Mouse (Mus musculus): Measurements from ENCODE around the gene Acp4. TPM values are rescaled to one million over a fixed set of nuclear protein-coding genes. Genes with fewer than 3 reads are reported as not detected.
"Not testable (repeated sequence)": the region's sequence is repeated elsewhere in the genome, so short reads cannot be mapped to it uniquely, and the experiment has no call there.

Acp4 gene
- total RNA-seq (2015) (not detected in 2 replicates), total RNA-seq (2017) (not detected in 2 replicates)

- no peak for ATAC-seq (ENCODE audit: poor library complexity, severe bottlenecking)
Measured at GRCm38 (mm10) chr7:44257278-44257677, at the start of gene Acp4. Gene Acp4, minus strand, starts transcription at chr7:44257378.

DNA sequence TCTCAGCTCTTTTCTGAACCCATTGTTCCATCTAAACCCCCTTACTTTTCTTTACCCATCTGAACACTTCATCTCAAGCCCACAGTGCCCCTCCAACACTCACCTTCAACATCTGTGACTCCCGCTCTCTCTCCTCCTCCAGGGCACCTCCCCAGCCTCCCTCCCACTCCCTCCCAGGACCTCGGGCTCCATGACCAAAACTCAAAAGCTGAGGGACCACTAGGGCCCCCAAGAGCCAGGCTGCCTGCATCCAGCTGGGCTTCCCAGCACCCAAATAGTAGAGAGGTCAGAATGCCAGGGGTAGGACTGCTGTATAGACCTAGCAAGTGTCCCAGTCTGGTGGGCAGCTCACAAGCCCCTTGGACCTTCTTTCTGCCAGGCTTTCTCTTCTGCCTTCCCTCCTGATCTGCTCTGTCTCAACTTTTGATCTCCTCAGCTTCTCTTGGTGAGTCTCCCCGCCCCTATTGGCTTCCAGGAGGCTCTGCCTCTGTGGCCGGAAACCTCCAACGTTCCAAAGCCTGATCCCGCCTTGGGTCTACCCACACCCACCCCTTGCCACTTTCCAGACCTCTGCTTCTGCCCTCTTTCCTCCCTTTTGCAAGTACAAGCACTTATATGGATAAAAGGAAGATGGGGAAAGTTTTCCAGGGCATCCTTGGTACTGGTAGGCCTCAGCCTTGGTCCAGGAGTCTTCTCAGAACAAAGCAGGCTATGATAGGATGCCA, 49.5 kb upstream of the Acp4 start, which contains the start of gene Clec11a:
Gene Clec11a (minus strand): TSS at position 387 of the 725 bp plus-strand sequence.
- ATAC-seq (ENCODE audit: poor library complexity, severe bottlenecking), result no peak

GRCm38 (mm10) chr7:44305686-44306085, 48.5 kb upstream of the Acp4 start:
- no peak for ATAC-seq (ENCODE audit: poor library complexity, severe bottlenecking)

DNA sequence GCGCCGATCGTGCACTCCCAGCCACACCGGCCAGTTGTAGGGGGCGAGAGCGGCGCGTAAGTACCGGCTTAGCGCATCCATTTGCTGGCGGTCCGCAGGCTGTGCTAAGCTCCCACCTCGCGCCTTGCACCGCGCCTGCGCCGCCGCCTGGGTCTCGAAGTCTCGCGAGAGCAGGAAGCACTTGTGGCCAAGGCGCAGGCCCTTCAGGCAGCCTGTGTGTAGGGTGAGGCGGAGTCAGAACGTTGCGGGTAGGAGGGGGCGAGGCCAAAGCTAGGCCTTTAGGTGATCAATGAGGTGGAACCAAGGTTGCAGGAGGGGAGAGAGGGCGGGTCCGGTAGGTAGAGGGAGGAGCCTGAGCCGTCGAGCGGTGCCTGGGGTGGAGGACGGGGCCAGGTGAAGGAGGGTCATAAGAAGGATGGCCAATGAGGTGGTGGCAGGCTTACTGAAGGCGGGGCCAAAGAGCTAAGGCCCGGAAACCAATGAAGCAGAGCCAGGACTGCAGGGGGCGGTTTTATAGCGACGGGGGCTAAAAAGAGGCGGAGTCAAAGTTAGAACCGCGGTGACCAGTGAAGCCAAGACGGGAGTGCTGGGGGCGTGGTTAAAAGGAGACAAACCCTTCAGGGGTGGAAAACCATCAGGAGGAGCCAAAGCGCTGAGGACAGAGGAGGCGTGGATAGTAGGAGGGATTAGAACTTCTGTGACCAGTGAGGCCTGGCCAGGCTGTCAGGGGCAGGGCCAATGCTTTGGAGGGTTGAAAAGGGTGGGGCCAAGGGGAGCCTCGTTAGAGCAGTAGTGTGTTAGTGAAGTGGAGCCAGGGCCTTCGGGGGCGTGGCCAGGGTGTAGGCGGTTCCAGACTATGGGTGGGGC, 47.8 kb upstream of the Acp4 start:
- peak; percentile 87 for ATAC-seq (ENCODE audit: poor library complexity, severe bottlenecking)

DNA sequence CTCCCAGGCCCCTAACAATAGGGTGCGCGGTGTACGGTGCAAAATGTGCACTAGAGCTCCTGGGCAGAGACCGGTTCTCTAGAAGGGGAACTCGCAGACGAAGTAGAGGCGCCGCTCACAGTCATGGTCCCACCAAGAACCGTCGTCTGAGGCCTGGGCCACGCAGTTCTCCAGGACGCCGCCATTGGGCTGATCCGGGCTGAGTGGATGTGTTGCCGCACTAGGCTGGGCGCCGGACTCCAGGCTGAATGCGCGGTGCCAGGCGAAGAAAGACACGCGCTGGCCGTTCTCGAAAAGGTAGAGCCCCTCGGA, 47.2 kb upstream of the Acp4 start:
- peak; percentile 14 for ATAC-seq (ENCODE audit: poor library complexity, severe bottlenecking)

GRCm38 (mm10) chr7:44303346-44304340, 46.5 kb upstream of the Acp4 start:
- no peak for ATAC-seq (ENCODE audit: poor library complexity, severe bottlenecking)

GRCm38 (mm10) chr7:44297501-44297900, 40.3 kb upstream of the Acp4 start:
- not testable (repeated sequence) for ATAC-seq (ENCODE audit: poor library complexity, severe bottlenecking)

GRCm38 (mm10) chr7:44291418-44291817, 34.2 kb upstream of the Acp4 start:
- ATAC-seq (ENCODE audit: poor library complexity, severe bottlenecking), result no peak

- ATAC-seq (ENCODE audit: poor library complexity, severe bottlenecking), result no peak
Measured at GRCm38 (mm10) chr7:44290986-44291385, 33.8 kb upstream of the Acp4 start.

- ATAC-seq (ENCODE audit: poor library complexity, severe bottlenecking), result no peak
Measured at GRCm38 (mm10) chr7:44287760-44288159, 30.6 kb upstream of the Acp4 start.

DNA sequence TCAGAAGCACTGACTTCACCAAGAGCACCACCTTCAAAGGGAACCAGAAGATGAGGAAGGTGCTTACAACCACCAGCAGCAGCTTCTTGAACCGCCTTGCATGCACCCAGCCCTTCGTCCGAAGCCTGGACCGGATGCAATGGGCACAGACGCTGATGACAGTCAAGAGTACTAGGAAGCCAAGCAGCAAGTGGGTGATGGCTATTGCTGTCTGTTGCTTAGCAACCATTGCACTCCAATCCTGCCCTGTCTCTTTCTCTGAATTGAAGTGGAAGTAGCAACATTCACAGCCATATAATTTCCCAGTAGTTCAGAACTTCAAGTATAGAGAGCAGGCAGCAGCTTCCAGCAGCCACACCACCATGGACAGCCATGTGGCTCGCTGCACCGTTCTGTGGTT, 24.4 kb upstream of the Acp4 start:
- no peak for ATAC-seq (ENCODE audit: poor library complexity, severe bottlenecking)

DNA sequence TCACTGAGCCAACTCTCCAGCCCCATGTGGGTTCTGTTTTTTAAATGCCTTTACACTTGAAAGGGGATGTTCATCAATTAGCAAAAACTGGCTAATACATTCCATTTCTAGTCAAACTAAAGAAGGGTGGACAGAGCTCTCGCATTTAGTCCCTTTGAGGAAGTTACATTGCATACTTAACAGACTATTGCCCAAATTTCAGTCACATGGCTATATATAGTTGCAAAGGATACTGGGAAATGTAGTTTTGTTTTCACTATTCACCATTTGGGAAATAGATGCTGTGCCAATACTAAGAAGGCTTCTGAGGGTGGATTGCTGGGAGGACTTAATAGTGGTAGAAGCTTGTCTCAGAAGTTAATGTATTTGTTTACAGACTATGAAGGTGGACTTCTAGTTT, 23.8 kb upstream of the Acp4 start:
- peak; percentile 95 for ATAC-seq (ENCODE audit: poor library complexity, severe bottlenecking)

- no peak for ATAC-seq (ENCODE audit: poor library complexity, severe bottlenecking)
Measured at GRCm38 (mm10) chr7:44277250-44277622, 20.1 kb upstream of the Acp4 start.

DNA sequence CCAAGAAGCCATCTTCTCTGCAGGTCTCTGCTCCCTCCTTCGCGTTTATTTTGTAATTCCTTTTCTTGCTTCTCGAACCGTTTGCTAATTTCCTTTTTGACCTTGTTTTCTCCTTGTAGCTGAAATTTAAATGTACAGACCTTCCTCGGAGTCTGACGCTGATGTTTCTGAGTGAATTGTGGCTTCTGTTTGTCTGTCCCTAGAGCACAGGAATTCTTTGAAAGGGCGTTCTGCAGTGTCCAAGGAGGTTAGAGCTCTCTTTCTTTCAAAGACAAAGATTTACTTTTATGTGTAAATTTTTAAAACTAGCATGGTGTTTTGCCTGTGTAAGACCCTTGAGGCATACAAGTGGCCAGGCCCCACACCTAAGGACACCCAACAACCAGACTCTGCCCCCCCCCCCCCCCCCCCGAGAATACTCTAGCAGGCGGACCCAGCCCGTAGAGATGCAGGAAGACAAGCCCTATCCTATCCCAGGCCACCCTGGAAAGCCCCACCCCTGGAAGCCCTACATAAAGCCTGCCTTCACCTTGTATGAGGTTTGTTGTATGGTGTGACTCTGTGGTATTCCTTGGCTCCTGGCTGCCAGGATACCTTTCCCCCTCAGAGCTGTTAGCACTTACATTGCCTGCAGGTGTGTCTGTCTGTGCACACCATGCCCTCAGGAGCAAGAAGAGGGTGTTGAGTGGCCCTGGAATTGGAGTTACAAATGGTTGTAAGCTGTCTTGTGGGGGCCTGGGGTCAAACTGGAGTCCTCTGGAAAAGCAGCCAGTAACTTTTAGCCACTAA, 19.5 kb upstream of the Acp4 start:
- no peak for ATAC-seq (ENCODE audit: poor library complexity, severe bottlenecking)

- ATAC-seq (ENCODE audit: poor library complexity, severe bottlenecking), result no peak
Measured at GRCm38 (mm10) chr7:44275546-44275945, 18.4 kb upstream of the Acp4 start.

DNA sequence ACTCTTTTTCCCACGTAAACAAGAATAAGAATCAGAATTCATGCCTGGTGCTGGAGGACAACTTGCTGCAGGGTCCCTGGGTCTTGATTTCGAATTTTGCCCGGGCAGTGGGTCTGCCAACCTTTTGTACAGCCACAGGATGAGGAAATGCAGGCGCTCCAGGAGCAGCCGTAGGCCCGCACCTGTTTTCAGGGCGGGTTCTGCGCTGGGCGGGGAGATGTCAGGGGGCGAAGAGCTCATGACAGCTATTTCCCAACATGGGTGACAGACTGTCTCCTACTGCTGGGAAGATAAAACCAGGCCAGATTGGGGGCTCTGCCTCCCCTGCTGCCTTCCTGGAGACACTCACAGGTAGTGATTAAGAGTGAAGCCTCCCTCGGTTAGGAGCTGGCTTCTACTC, 16.9 kb upstream of the Acp4 start:
- ATAC-seq (ENCODE audit: poor library complexity, severe bottlenecking), result no peak

- ATAC-seq (ENCODE audit: poor library complexity, severe bottlenecking), result no peak
Measured at GRCm38 (mm10) chr7:44273446-44273845, 16.3 kb upstream of the Acp4 start.

DNA sequence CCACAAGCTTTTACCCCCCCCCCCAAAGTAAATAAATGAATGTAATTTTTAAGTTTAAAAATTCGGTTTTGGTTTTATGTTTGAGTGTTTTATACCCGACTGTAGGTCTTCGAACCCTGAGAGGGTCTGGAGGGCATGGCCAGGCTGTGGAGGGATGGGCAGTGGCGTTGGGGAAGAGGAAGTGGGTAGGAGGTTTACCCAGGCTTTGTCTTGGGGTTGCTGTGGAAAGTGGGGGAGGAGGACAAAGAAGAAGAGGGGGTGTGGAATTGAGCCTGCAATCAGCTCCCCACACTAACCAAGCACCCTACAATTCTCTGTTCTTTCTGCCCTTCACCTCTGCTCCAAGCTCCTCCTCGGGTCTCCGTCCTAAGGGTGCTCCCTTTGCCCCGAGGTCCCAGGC, 15.4 kb upstream of the Acp4 start:
- ATAC-seq (ENCODE audit: poor library complexity, severe bottlenecking), result no peak

- 0 out of 2 replicates have a peak, but pooled peaks have one; percentile 49 for ATAC-seq (ENCODE audit: poor library complexity, severe bottlenecking)
Measured at GRCm38 (mm10) chr7:44271309-44271708, 14.1 kb upstream of the Acp4 start.

- no peak for ATAC-seq (ENCODE audit: poor library complexity, severe bottlenecking)
Measured at GRCm38 (mm10) chr7:44269397-44269796, 12.2 kb upstream of the Acp4 start.

Data from megakaryocyte, adult 5-6 weeks (primary cell).